Mouse (Mus musculus) bone marrow macrophage, adult 2 months (primary cell): ENCODE results near the gene Ntng1. TPM values are rescaled to one million over a fixed set of nuclear protein-coding genes. Genes with fewer than 3 reads are reported as not detected.

Source experiments
- H3K27ac ChIP-seq: 2 replicates; pipeline ENCODE4 v1.5.1; 2012; ENCODE audit warnings: low read depth, low read length; ENCODE audit not compliant: insufficient read depth
- H3K4me1 ChIP-seq: 2 replicates; pipeline ENCODE4 v1.6.1; 2012; ENCODE audit warnings: low read length; ENCODE audit not compliant: control insufficient read depth, insufficient read depth
- H3K4me3 ChIP-seq: 2 replicates; pipeline ENCODE4 v1.5.1; 2012; ENCODE audit warnings: mild to moderate bottlenecking, low read length, moderate library complexity; ENCODE audit not compliant: insufficient read depth
- CTCF ChIP-seq: IDR thresholded peaks from 2 replicates; pipeline ENCODE4 v1.5.1; 2012; ENCODE audit warnings: low read depth, mild to moderate bottlenecking, low read length, moderate library complexity
- POLR2A ChIP-seq: IDR thresholded peaks from 2 replicates; pipeline ENCODE4 v1.6.1; 2012; ENCODE audit warnings: mild to moderate bottlenecking, low read depth, low read length, borderline replicate concordance
- polyA plus RNA-seq: library from polyadenylated mRNA; stranded (reverse); fragments of >200 nt; gene quantifications from 2 replicates; pipeline ENCODE4 v1.2.4, GENCODE M21; 2012; ENCODE audit not compliant: missing spikeins, insufficient read depth, insufficient read length

The Ntng1 gene
- polyA plus RNA-seq, 1 experiment, result not detected

- no peak overlapping the region for H3K27ac ChIP-seq
- TF ChIP-seq CTCF (no peak), POLR2A (no peak)
- H3K4me1 ChIP-seq, result no peaks in the 10 kb centered on the region
- H3K4me3 ChIP-seq, result no peak overlapping the region
Measured at GRCm38 (mm10) chr3:109995663-109996024, 148.2 kb downstream of the Ntng1 start.

GRCm38 (mm10) chr3:109994978-109995662 lies 148.7 kb downstream of the Ntng1 start:
- Histone ChIP-seq H3K27ac (no peak overlapping the region), H3K4me3 (no peak overlapping the region), H3K4me1 (no peaks in the 10 kb centered on the region)
- no peak for TF ChIP-seq POLR2A
- TF ChIP-seq CTCF, result no peak

GRCm38 (mm10) chr3:109984086-109984485 lies 159.7 kb downstream of the Ntng1 start:
- Histone ChIP-seq H3K4me3 (no peak overlapping the region), H3K27ac (no peak overlapping the region), H3K4me1 (no peaks in the 10 kb centered on the region)
- TF ChIP-seq CTCF, result no peak
- no peak for TF ChIP-seq POLR2A

- Histone ChIP-seq H3K4me3 (no peak overlapping the region), H3K27ac (no peak overlapping the region), H3K4me1 (no peaks in the 10 kb centered on the region)
- TF ChIP-seq POLR2A (no peak), CTCF (no peak)
Measured at GRCm38 (mm10) chr3:109977614-109978013, 166.2 kb downstream of the Ntng1 start.

- TF ChIP-seq CTCF, result no peak
- no peak for TF ChIP-seq POLR2A
- Histone ChIP-seq H3K4me3 (no peak overlapping the region), H3K27ac (no peak overlapping the region), H3K4me1 (no peaks in the 10 kb centered on the region)
Measured at GRCm38 (mm10) chr3:109975106-109975505, 168.7 kb downstream of the Ntng1 start.

- Histone ChIP-seq H3K27ac (no peak overlapping the region), H3K4me1 (no peaks in the 10 kb centered on the region), H3K4me3 (no peak overlapping the region)
- TF ChIP-seq CTCF, result no peak
- TF ChIP-seq POLR2A, result no peak
Measured at GRCm38 (mm10) chr3:109971465-109971864, 172.3 kb downstream of the Ntng1 start.

GRCm38 (mm10) chr3:109970181-109970580 lies 173.6 kb downstream of the Ntng1 start:
- H3K27ac ChIP-seq, result no peak overlapping the region
- H3K4me3 ChIP-seq, result no peak overlapping the region
- TF ChIP-seq CTCF, result no peak
- TF ChIP-seq POLR2A, result no peak
- no peaks in the 10 kb centered on the region for H3K4me1 ChIP-seq

GRCm38 (mm10) chr3:109962631-109963030 lies 181.2 kb downstream of the Ntng1 start:
- Histone ChIP-seq H3K27ac (no peak overlapping the region), H3K4me1 (no peaks in the 10 kb centered on the region), H3K4me3 (no peak overlapping the region)
- no peak for TF ChIP-seq CTCF
- TF ChIP-seq POLR2A, result no peak

GRCm38 (mm10) chr3:109942960-109943359 lies 200.9 kb downstream of the Ntng1 start:
- no peaks in the 10 kb centered on the region for H3K4me1 ChIP-seq
- no peak overlapping the region for H3K4me3 ChIP-seq
- no peak overlapping the region for H3K27ac ChIP-seq
- TF ChIP-seq CTCF (no peak), POLR2A (no peak)

GRCm38 (mm10) chr3:109937634-109938033 lies 206.2 kb downstream of the Ntng1 start:
- H3K4me3 ChIP-seq, result no peak overlapping the region
- H3K4me1 ChIP-seq, result no peaks in the 10 kb centered on the region
- TF ChIP-seq CTCF (no peak), POLR2A (no peak)
- no peak overlapping the region for H3K27ac ChIP-seq

GRCm38 (mm10) chr3:109936275-109936674 lies 207.5 kb downstream of the Ntng1 start:
- TF ChIP-seq POLR2A, result no peak
- no peak for TF ChIP-seq CTCF
- Histone ChIP-seq H3K4me1 (no peaks in the 10 kb centered on the region), H3K27ac (no peak overlapping the region), H3K4me3 (no peak overlapping the region)

- no peaks in the 10 kb centered on the region for H3K4me1 ChIP-seq
- no peak overlapping the region for H3K4me3 ChIP-seq
- no peak overlapping the region for H3K27ac ChIP-seq
- TF ChIP-seq CTCF, result no peak
- TF ChIP-seq POLR2A, result no peak
Measured at GRCm38 (mm10) chr3:109932261-109932660, 211.6 kb downstream of the Ntng1 start.
